Mouse (Mus musculus): ENCODE data around the gene Scarb2. TPM values are rescaled to one million over a fixed set of nuclear protein-coding genes. Genes with fewer than 3 reads are reported as not detected.

The Scarb2 gene
- polyA plus RNA-seq, 1 experiment from 2014 or later = 16.1 TPM

DNA sequence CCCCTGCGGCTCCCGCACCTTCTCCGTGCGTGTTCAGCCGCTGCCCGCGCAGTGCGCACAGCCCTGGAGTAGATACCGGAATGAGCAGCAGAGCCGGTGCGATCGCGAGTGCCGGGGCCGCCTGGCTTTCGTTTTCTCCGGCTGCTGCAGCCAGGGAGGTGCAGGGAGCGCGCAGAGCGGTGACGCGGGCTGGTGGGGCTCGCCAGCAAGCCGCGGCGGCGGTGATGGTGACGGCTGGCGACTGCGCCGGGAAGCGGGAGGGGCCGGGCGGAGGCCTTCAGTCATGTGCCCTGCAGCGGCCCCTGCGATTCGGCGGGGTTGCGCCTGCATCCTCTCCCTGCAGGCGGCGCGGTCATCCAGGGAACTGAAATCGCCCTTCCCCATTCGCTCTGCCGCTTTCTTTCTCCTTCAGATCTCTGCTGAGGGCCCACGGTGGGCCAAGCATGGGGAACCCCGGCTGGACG is 1.2 kb downstream of the Scarb2 start:
- Histone ChIP-seq H3K4me3 (peak overlapping the region; percentile 94), H3K36me3 (no peaks in the 10 kb centered on the region), H3K9ac (peak overlapping the region; percentile 95), H3K4me1 (peaks cover 25% of the 10 kb centered on the region), H3K27ac (peak overlapping the region; percentile 98), H3K27me3 (replicated peaks) (no peaks in the 10 kb centered on the region), H3K4me2 (replicated peaks) (peak overlapping the region; percentile 61), H3K9me3 (no peaks in the 10 kb centered on the region)
- WGBS = under 1% methylated on average over 48 of the region's 48 CpGs
- peak; percentile 97 for ATAC-seq (ENCODE audit: low FRiP score, low read depth)

DNA sequence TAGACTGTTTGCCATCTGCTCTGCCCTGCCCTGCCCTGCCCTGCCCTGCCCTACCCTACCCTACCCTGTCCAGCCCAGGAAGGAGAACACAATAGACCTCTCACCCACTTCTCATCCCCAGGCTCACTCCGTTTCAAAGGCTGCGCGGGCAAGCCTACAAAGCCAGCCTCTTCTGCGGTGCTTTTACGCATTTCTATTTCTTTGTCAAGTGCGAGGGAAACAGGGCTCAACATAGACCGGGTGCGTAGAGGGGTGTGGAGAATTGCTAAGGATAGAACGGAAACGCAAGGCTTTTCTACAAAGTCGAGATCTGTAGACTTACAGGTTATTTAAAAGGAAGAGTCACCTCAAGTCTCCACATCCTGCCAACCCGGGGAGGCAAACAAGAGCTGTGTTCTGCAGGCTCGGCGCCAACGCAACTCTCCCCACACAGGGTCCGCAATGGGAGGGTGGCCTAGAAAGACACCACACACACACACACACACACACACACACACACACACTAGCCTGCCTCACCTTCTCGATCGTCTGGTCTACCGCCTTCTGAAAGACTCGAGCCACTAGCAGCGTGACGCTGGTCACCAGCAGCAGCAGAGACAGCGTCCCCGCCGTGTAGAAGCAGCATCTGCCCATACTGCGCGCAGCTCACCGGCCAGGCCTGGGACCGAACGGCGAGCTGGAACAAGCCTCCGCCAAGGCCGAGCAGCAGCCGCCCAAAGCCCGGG is 1.8 kb downstream of the Scarb2 start:
- under 1% methylated on average over 35 of the region's 35 CpGs for WGBS
- Histone ChIP-seq H3K9me3 (no peaks in the 10 kb centered on the region), H3K36me3 (no peaks in the 10 kb centered on the region), H3K4me1 (peaks cover 27% of the 10 kb centered on the region), H3K27ac (peak overlapping the region; percentile 98), H3K27me3 (replicated peaks) (no peaks in the 10 kb centered on the region), H3K4me3 (peak overlapping the region; percentile 94), H3K4me2 (replicated peaks) (peak overlapping the region; percentile 61), H3K9ac (peak overlapping the region; percentile 95)
- peak; percentile 85 for ATAC-seq (ENCODE audit: low FRiP score, low read depth)

DNA sequence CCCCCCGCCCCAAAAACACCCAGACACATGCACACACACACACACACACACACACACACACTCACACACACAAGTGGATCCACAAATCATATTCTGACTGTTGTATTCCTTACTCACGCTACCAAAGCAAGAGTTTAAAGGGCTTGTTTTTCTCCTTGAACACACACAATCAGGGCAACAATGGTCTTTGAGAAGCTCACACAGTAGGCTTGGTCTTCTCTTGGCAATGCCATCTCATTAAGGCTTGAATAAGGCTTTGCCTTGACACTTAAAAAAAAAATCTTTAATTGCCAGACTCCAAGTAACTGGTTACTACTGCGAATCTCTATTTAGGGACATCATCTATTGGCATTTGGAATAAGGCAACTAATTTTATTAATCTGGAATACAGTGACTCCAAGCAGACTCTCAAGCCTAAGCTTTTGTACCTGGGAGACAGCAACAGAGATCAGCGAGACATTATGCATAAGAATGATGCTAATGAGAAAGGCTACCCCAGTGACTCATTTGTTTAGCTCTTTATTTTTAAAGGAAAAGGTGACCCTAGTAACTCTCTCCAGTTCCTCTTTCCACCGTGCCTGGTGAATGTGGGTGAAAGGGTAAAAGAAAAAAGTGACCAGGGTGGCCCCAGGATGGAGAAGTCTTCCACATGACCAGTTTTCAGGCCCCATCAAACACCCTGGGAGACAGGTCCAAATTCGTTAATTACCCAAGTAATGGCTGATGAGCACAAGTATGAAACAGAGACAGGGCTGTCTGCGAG is 2.6 kb downstream of the Scarb2 start:
- Histone ChIP-seq H3K27ac (peak overlapping the region; percentile 98), H3K9ac (peak overlapping the region; percentile 95), H3K9me3 (no peaks in the 10 kb centered on the region), H3K4me1 (peaks cover 34% of the 10 kb centered on the region), H3K4me3 (peak overlapping the region; percentile 94), H3K27me3 (replicated peaks) (no peaks in the 10 kb centered on the region), H3K36me3 (no peaks in the 10 kb centered on the region), H3K4me2 (replicated peaks) (peak overlapping the region; percentile 61)
- WGBS = 26% methylated on average over 7 of the region's 7 CpGs
- no peak for ATAC-seq (ENCODE audit: low FRiP score, low read depth)

DNA sequence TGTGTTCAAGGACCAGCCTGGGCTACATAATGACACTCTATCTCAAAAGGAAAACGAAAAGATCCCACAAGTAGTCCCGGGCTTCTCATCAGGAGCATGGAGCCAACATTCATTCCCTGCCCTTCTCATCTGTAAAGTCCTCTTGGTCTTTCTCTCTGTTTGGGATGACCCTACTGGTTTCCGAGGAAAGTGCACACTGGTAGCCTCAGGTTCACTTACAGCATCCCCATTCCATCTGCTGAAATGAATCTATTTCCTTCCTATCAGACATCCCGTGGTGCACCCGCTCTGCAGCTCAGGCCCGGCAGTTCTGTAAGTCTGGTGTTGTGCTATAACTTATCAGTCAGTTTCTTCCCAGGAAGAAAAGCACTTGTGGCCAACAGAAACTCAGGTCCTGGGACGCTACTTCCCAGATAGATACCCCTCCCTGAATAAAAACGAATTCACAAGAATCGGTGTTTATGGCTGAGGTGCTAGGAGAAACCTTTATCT is 3.2 kb downstream of the Scarb2 start:
- WGBS = 84% methylated on average over 9 of the region's 9 CpGs
- peak overlapping the region; percentile 61 for H3K4me2 ChIP-seq (replicated peaks)
- H3K4me3 ChIP-seq = peak overlapping the region; percentile 94; the same call in 1 of the 2 replicates
- peak overlapping the region; percentile 95 for H3K9ac ChIP-seq
- no peaks in the 10 kb centered on the region for H3K36me3 ChIP-seq
- no peak overlapping the region for H3K27ac ChIP-seq
- H3K27me3 ChIP-seq (replicated peaks) = no peaks in the 10 kb centered on the region
- peaks cover 39% of the 10 kb centered on the region for H3K4me1 ChIP-seq
- no peaks in the 10 kb centered on the region for H3K9me3 ChIP-seq
- ATAC-seq (ENCODE audit: low FRiP score, low read depth) = no peak

DNA sequence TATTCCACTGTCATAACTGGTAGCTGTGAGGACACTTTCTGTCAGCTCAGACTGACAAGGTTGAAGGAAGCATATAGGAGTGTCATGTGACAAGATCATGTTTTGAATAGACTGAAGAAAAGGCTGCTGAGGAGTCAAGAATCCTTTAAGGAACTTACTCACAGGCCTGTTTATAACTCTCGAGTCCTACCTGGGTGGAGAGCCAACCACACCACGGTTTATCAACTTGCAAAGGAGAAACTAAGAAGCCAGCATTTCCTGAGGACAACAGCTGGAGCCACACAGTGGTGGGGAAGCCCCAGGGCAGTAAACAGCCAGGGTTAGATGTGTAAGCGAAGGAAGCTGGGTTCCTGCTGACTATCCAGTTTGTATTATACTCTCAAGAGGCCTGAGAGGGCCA is 7.3 kb downstream of the Scarb2 start:
- Histone ChIP-seq H3K9me3 (no peaks in the 10 kb centered on the region), H3K4me2 (replicated peaks) (no peak overlapping the region), H3K4me1 (peaks cover 39% of the 10 kb centered on the region), H3K4me3 (no peak overlapping the region), H3K27ac (no peak overlapping the region), H3K36me3 (no peaks in the 10 kb centered on the region), H3K9ac (no peak overlapping the region), H3K27me3 (replicated peaks) (no peaks in the 10 kb centered on the region)
- 58% methylated on average over 3 of the region's 3 CpGs for WGBS
- no peak for ATAC-seq (ENCODE audit: low FRiP score, low read depth)

DNA sequence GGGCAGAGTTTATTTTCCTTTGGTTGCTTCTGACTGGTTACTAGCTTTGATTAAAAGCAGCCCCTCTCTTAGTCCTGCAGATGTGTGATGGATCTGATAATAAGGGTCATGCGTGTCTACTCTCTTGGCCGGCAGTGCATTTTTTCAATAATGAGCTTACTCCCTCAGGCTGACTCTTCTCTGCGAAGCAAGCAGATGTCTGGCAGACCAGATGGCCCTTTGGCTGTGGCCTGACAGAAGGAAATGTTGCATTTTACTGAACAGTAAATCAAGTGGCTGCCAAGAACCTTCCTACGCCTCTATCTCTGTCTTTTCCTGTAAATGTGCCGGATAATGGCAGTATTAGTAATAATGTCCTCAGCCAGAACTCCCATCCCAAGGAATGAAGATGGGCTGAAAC is 8.0 kb downstream of the Scarb2 start:
- no peaks in the 10 kb centered on the region for H3K9me3 ChIP-seq
- no peak overlapping the region for H3K4me3 ChIP-seq
- no peak overlapping the region for H3K9ac ChIP-seq
- H3K4me2 ChIP-seq (replicated peaks) = peak overlapping the region; percentile 4; the same call in 1 of the 2 replicates
- H3K4me1 ChIP-seq = peaks cover 32% of the 10 kb centered on the region
- H3K27ac ChIP-seq = no peak overlapping the region
- WGBS = 35% methylated on average over 5 of the region's 5 CpGs
- no peaks in the 10 kb centered on the region for H3K36me3 ChIP-seq
- no peaks in the 10 kb centered on the region for H3K27me3 ChIP-seq (replicated peaks)
- peak; percentile 48; the same call in 1 of the 2 replicates for ATAC-seq (ENCODE audit: low FRiP score, low read depth)

DNA sequence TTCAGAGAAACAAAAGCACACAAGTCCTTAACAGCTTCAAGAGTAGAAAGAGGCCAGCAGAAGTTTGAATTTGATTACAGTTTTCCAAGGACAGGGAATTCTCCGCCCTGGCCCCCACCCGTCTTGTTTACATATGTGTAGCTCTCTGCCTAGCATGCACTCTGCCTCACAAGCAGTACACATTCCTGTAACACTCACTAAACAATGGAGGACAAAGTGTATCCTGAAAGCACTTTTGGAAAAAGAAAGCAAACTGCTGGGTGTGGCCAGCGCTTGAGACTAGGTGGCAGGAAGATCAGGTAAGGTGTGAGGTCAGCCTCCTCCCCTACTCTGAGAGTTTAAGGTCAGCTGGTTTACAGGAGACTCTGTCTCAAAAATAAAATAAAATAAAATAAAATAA is 8.4 kb downstream of the Scarb2 start:
- H3K27ac ChIP-seq = no peak overlapping the region
- H3K4me2 ChIP-seq (replicated peaks) = no peak overlapping the region
- 87% methylated on average over 3 of the region's 3 CpGs for WGBS
- no peaks in the 10 kb centered on the region for H3K9me3 ChIP-seq
- no peak for ATAC-seq (ENCODE audit: low FRiP score, low read depth)
- no peaks in the 10 kb centered on the region for H3K36me3 ChIP-seq
- H3K4me1 ChIP-seq = peaks cover 28% of the 10 kb centered on the region
- no peak overlapping the region for H3K9ac ChIP-seq
- no peak overlapping the region for H3K4me3 ChIP-seq
- H3K27me3 ChIP-seq (replicated peaks) = no peaks in the 10 kb centered on the region

DNA sequence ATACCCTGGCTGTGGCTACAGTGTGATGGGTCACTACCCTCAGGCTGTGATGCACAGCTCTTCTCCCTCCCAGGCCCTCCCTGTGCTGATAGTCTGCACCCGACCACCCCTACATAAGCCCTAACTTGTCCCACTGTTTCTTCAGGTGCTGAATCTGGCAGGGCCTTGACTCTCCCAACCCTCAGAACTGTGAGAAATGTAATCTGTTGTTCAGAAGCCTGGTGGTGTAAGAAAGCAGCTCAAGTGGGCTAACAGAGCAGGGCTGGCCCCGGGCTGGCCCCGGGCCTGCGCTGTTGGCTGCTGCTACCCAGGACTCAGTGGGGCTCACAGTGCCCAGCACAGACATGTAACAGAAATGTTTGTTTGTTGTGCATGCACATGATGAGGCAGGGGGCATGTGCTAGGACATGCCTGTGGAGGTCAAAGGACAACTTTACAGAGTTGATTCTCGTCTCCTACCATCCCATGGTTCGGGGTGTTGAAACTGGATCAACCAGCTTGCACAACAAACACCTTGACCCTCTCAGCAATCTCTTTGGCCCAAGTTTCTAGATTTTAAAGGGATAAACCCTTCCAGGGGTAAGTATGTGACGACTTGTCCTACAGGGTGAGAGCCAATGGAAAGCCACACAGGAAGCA is 10.7 kb downstream of the Scarb2 start:
- H3K4me1 ChIP-seq = peaks cover 23% of the 10 kb centered on the region
- no peak overlapping the region for H3K9ac ChIP-seq
- WGBS = 87% methylated on average over 7 of the region's 7 CpGs
- no peaks in the 10 kb centered on the region for H3K9me3 ChIP-seq
- ATAC-seq (ENCODE audit: low FRiP score, low read depth) = no peak
- no peak overlapping the region for H3K4me3 ChIP-seq
- H3K27ac ChIP-seq = no peak overlapping the region
- H3K36me3 ChIP-seq = no peaks in the 10 kb centered on the region
- H3K27me3 ChIP-seq (replicated peaks) = no peaks in the 10 kb centered on the region
- H3K4me2 ChIP-seq (replicated peaks) = no peak overlapping the region

DNA sequence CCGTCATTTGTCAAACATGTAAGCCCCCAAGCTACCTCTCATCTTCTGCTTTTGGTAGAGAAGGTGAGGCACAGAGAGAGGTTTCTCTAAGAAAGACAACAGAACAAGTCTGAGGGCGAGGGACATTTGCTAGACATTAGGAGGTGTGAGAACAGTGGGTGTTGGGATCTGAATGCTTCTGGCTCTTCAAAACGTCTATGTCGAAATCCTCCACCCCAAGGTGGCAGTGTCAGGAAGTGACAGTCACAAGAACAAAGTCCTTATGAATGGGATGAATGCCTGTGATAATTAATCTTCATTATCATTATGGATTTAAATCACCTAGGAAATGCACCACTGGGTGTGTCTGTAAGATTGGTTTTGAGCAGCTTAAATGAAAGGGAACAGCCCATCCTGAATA is 11.3 kb downstream of the Scarb2 start:
- Histone ChIP-seq H3K4me3 (no peak overlapping the region), H3K9ac (no peak overlapping the region), H3K4me1 (peaks cover 23% of the 10 kb centered on the region), H3K36me3 (no peaks in the 10 kb centered on the region), H3K4me2 (replicated peaks) (no peak overlapping the region), H3K27ac (no peak overlapping the region), H3K9me3 (no peaks in the 10 kb centered on the region), H3K27me3 (replicated peaks) (no peaks in the 10 kb centered on the region)
- no peak for ATAC-seq (ENCODE audit: low FRiP score, low read depth)
- 60% methylated on average over 4 of the region's 4 CpGs for WGBS

DNA sequence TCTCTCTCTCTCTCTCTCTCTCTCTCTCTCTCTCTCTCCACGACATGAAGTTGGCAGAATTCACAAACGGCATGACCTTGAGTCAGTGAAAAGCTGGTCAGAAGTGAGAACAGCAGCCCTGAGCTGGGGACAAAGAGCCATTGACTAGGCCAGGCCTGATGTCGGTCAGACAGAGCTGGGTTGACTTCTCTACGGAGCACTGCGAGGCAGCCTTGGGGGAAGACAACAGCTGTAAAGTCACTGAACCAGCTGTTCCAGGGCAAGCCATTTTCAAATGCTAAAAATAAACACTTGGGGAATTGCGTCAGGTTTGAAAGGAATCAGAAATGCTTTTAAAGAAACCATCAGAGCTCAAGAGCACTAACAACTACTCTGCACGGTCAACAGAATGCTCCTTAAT is 13.2 kb downstream of the Scarb2 start:
- Histone ChIP-seq H3K9ac (no peak overlapping the region), H3K27me3 (replicated peaks) (no peaks in the 10 kb centered on the region), H3K27ac (no peak overlapping the region), H3K9me3 (no peaks in the 10 kb centered on the region), H3K4me2 (replicated peaks) (no peak overlapping the region), H3K36me3 (no peaks in the 10 kb centered on the region), H3K4me1 (peaks cover 9% of the 10 kb centered on the region), H3K4me3 (no peak overlapping the region)
- no peak for ATAC-seq (ENCODE audit: low FRiP score, low read depth)
- WGBS = 65% methylated on average over 7 of the region's 7 CpGs

DNA sequence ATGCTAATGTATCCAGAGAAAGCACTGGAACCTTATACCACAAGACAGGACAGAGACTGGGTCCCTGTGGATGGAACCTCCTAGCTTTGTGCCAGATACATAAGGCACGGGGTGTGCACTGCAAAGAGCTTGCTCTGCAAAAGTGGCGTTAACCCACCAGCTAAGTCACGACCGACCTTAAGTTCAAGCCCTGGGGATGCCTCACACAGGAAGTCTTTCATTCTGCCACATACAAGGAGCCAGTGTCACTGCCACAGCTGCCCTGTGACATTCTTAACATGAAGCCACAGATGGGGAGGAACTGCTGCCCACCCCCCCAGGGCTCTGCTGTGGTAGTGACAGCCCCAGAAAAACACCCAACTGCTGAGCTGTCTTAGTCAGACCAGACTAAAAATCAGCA is 15.9 kb downstream of the Scarb2 start:
- peaks cover 5% of the 10 kb centered on the region for H3K9me3 ChIP-seq

DNA sequence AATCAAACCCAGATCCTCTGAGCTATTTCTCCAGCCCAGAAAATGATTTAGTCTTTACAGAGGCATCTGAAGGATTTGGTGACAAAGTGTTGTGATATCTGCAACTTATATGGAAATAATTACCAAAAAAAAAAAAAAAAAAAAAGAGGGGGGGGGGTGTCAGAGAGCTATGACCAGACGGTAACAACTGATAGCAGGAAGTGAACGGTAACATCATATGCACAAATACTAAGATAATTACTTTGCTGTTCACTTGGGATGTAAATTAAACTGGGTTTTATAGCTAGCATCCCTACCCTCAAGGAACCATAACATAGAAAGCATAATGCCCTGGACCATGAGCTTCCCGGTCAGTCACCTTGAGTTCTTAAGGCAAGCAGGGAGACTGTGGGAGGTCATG is 16.3 kb downstream of the Scarb2 start:
- Histone ChIP-seq H3K27ac (no peak overlapping the region), H3K27me3 (replicated peaks) (no peaks in the 10 kb centered on the region), H3K4me1 (no peaks in the 10 kb centered on the region; the same call in 1 of the 2 replicates), H3K9ac (no peak overlapping the region), H3K9me3 (peaks cover 5% of the 10 kb centered on the region), H3K36me3 (peaks cover 9% of the 10 kb centered on the region; the same call in 1 of the 2 replicates), H3K4me3 (no peak overlapping the region), H3K4me2 (replicated peaks) (no peak overlapping the region)
- WGBS = 72% methylated on average over 3 of the region's 3 CpGs
- ATAC-seq (ENCODE audit: low FRiP score, low read depth) = no peak

More for the DNA sequence above, 15.9 kb downstream of the Scarb2 start:
- H3K27me3 ChIP-seq (replicated peaks) = no peaks in the 10 kb centered on the region
- no peak overlapping the region for H3K4me3 ChIP-seq
- peaks cover 3% of the 10 kb centered on the region; the same call in 1 of the 2 replicates for H3K4me1 ChIP-seq
- ATAC-seq (ENCODE audit: low FRiP score, low read depth) = no peak
- no peak overlapping the region for H3K4me2 ChIP-seq (replicated peaks)
- 72% methylated on average over 4 of the region's 4 CpGs for WGBS
- no peak overlapping the region for H3K9ac ChIP-seq
- H3K27ac ChIP-seq = no peak overlapping the region
- peaks cover 9% of the 10 kb centered on the region; the same call in 1 of the 2 replicates for H3K36me3 ChIP-seq
